Mouse (Mus musculus) megakaryocyte, embryonic 14.5 days (primary cell): ENCODE results near the gene Ryr1. TPM values are rescaled to one million over a fixed set of nuclear protein-coding genes. Genes with fewer than 3 reads are reported as not detected.

ENCODE experiments used
- H3K27me3 ChIP-seq: replicated peaks from 2 replicates; pipeline ENCODE3; 2012; ENCODE audit warnings: inconsistent platforms
- H3K36me3 ChIP-seq: replicated peaks from 2 replicates; pipeline ENCODE3; 2012; ENCODE audit warnings: low read length, inconsistent platforms, mixed read lengths
- H3K4me1 ChIP-seq: 2 replicates; pipeline ENCODE4 v1.6.1; 2012; ENCODE audit warnings: inconsistent platforms
- H3K4me3 ChIP-seq: replicated peaks from 2 replicates; pipeline ENCODE3; 2012; ENCODE audit warnings: moderate library complexity, mild to moderate bottlenecking, inconsistent platforms
- H3K9me3 ChIP-seq: 2 replicates; pipeline ENCODE4 v1.6.1; 2012; ENCODE audit warnings: inconsistent platforms
- FLI1 ChIP-seq: IDR thresholded peaks from 2 replicates; pipeline ENCODE4 v1.6.1; 2012; ENCODE audit warnings: low read length, inconsistent platforms, mixed read lengths
- GATA1 ChIP-seq: IDR thresholded peaks from 3 replicates; pipeline ENCODE4 v1.6.1; 2012; ENCODE audit warnings: mixed read lengths, low read length, inconsistent platforms, borderline replicate concordance
- polyA plus RNA-seq: library from polyadenylated mRNA; stranded (reverse); fragments of >175 nt; gene quantifications from 2 replicates; pipeline ENCODE4 v1.2.3, GENCODE M21; 2012; ENCODE audit warnings: low replicate concordance; ENCODE audit not compliant: insufficient read depth

The Ryr1 gene
- polyA plus RNA-seq, 1 experiment = 0.12 TPM

- peaks cover 80% of the 10 kb centered on the region for H3K36me3 ChIP-seq
- TF ChIP-seq FLI1 (no peak; the same call in 1 of the 2 replicates), GATA1 (no peak)
- H3K4me3 ChIP-seq = peak overlapping the region; percentile 91
- H3K4me1 ChIP-seq = peaks cover 30% of the 10 kb centered on the region
- no peaks in the 10 kb centered on the region for H3K9me3 ChIP-seq
- H3K27me3 ChIP-seq = no peaks in the 10 kb centered on the region
Observed at GRCm38 (mm10) chr7:29000651-29001605, 124.1 kb downstream of the Ryr1 start.

DNA sequence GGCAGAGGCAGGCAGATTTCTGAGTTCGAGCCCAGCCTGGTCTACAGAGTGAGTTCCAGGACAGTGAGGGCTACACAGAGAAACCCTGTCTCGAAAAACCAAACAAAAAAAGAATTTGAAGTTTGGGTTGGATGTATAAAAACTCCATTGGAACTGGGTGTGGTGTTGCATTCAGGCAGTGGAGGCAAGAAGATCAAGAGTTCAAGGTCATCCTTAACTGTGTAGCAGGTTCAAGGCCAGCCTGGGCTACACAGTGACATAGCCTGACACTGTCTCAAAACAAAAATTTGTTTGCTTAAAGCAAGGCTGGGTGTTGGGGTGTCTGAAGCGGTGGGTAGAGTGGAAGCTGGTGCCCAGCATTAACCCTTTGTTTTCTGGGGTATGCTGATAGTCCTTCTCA is 131.6 kb downstream of the Ryr1 start:
- Histone ChIP-seq H3K4me3 (no peak overlapping the region), H3K36me3 (peaks cover 91% of the 10 kb centered on the region), H3K4me1 (peaks cover 17% of the 10 kb centered on the region), H3K27me3 (no peaks in the 10 kb centered on the region), H3K9me3 (no peaks in the 10 kb centered on the region)
- TF ChIP-seq FLI1 = no peak
- TF ChIP-seq GATA1 = no peak

- H3K9me3 ChIP-seq = no peaks in the 10 kb centered on the region
- H3K27me3 ChIP-seq = no peaks in the 10 kb centered on the region
- no peak overlapping the region for H3K4me3 ChIP-seq
- H3K36me3 ChIP-seq = peaks cover 91% of the 10 kb centered on the region
- H3K4me1 ChIP-seq = peaks cover 18% of the 10 kb centered on the region
- no peak for TF ChIP-seq GATA1
- no peak for TF ChIP-seq FLI1
Observed at GRCm38 (mm10) chr7:28992997-28993396, 132.0 kb downstream of the Ryr1 start.

- H3K36me3 ChIP-seq = peaks cover 95% of the 10 kb centered on the region
- TF ChIP-seq GATA1 (no peak), FLI1 (no peak)
- H3K27me3 ChIP-seq = no peaks in the 10 kb centered on the region
- no peak overlapping the region for H3K4me3 ChIP-seq
- peaks cover 25% of the 10 kb centered on the region for H3K4me1 ChIP-seq
- no peaks in the 10 kb centered on the region for H3K9me3 ChIP-seq
Observed at GRCm38 (mm10) chr7:28991616-28992015, 133.4 kb downstream of the Ryr1 start.

DNA sequence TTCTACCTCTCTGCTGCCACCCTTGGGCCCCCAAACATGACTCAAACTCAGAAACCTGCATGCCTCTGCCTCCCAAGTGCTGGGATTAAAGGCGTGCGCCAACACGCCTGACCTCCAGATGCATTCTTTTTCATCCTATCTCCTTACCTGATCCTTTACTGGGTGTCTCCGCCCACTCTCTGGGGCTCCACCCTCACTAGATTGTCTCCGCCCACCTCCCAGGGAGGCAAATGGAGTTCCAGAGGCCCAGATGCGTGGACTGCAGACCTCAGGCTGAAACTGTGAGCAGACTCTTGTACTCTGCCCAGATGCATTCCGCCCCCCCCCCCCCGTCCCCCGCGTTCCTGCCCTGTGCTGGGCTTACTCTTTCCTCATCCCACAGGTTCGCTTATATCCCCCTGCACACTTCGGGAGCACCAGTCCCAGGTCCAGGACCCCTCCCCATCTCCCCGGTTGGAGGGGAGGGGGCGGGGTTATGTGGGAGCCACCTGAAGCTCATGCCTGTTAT is 134.2 kb downstream of the Ryr1 start:
- no peak overlapping the region for H3K4me3 ChIP-seq
- no peaks in the 10 kb centered on the region for H3K27me3 ChIP-seq
- H3K4me1 ChIP-seq = peaks cover 33% of the 10 kb centered on the region
- TF ChIP-seq GATA1 (no peak), FLI1 (no peak)
- H3K9me3 ChIP-seq = no peaks in the 10 kb centered on the region
- H3K36me3 ChIP-seq = peaks cover 94% of the 10 kb centered on the region

- peaks cover 53% of the 10 kb centered on the region for H3K36me3 ChIP-seq
- TF ChIP-seq GATA1 (no peak), FLI1 (no peak)
Observed at GRCm38 (mm10) chr7:28985207-28985606, 139.8 kb downstream of the Ryr1 start.

GRCm38 (mm10) chr7:28984452-28984851 is 140.5 kb downstream of the Ryr1 start:
- TF ChIP-seq GATA1 (no peak), FLI1 (no peak)
- Histone ChIP-seq H3K4me3 (no peak overlapping the region), H3K4me1 (peaks cover 69% of the 10 kb centered on the region), H3K27me3 (no peaks in the 10 kb centered on the region), H3K36me3 (peaks cover 49% of the 10 kb centered on the region), H3K9me3 (no peaks in the 10 kb centered on the region)

More at GRCm38 (mm10) chr7:28985207-28985606, 139.8 kb downstream of the Ryr1 start:
- Histone ChIP-seq H3K27me3 (no peaks in the 10 kb centered on the region), H3K9me3 (no peaks in the 10 kb centered on the region), H3K4me1 (peaks cover 68% of the 10 kb centered on the region), H3K4me3 (peak overlapping the region; percentile 77)

GRCm38 (mm10) chr7:28983849-28984248 is 141.1 kb downstream of the Ryr1 start:
- H3K4me3 ChIP-seq = peak overlapping the region; percentile 99

GRCm38 (mm10) chr7:28983141-28983564 is 141.8 kb downstream of the Ryr1 start:
- H3K4me1 ChIP-seq = peaks cover 72% of the 10 kb centered on the region
- peak overlapping the region; percentile 99 for H3K4me3 ChIP-seq
- no peaks in the 10 kb centered on the region for H3K27me3 ChIP-seq
- H3K9me3 ChIP-seq = no peaks in the 10 kb centered on the region
- H3K36me3 ChIP-seq = peaks cover 49% of the 10 kb centered on the region
- no peak for TF ChIP-seq FLI1
- no peak for TF ChIP-seq GATA1

More at GRCm38 (mm10) chr7:28983849-28984248, 141.1 kb downstream of the Ryr1 start:
- no peaks in the 10 kb centered on the region for H3K9me3 ChIP-seq
- H3K4me1 ChIP-seq = peaks cover 74% of the 10 kb centered on the region
- peaks cover 49% of the 10 kb centered on the region for H3K36me3 ChIP-seq
- TF ChIP-seq FLI1 (no peak), GATA1 (no peak)
- no peaks in the 10 kb centered on the region for H3K27me3 ChIP-seq
